ENCODE assay signal across 8 mouse cellular contexts in the genomic region with DNA sequence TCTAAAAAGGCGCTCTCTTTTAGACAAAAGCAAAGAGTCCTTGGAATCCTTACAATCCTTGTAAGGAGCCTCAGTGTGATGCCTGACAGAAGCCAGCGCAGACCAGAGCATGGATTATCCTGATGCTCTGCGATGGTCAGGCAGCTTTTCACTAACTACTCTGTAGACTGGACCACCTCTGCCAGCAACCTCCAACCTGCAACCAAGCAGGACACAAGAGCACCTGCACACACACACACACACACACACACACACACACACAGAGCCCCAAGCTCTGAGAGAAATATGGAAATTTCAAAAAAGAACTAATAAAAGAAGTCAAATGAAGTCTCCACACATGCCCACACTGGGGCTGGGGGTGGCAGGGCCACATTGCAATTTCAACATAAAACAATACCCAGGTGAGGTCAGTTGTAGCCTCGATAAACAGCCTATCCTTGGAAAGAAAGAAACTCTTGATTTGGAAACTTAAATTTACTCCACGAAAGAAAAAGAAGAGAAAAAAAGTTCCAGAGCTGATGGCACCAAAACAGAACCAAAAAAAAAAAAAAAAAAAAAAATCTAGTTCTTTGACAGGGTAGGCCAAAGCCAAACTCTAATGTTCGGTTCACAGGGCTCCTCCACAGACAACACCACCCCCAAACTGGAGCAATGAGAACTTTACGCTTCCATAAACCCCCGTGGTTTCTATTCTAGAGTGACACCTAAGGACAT. TPM values are rescaled to one million over a fixed set of nuclear protein-coding genes. Genes with fewer than 3 reads are reported as not detected.
DNase-seq lines count a peak whose midpoint lies in the region; ATAC-seq and TF ChIP-seq lines count a peak whose summit lies in the region.

No protein-coding gene starts in this region.

- DNase-seq in heart, postnatal 14 days, result no peak
- DNase-seq in CH12.LX (ENCODE audit: extremely low read depth), result no peak
- no peak for DNase-seq in embryo, embryonic 9.5 days (ENCODE audit: extremely low spot score)
- no peak for DNase-seq in right cerebral cortex, postnatal 4 days

- H3K79me2 ChIP-seq in CH12.LX (replicated peaks; ENCODE audit: control insufficient read depth, extremely low read depth, insufficient read depth, poor library complexity, severe bottlenecking), result peaks cover 78% of the 10 kb centered on the region

- peak overlapping the region; percentile 91 for H3K4me2 ChIP-seq in heart, embryonic 13.5 days
- peak overlapping the region; percentile 31 for H3K4me2 ChIP-seq in CH12.LX (ENCODE audit: insufficient read depth, low read depth, poor library complexity, severe bottlenecking)
- H3K4me2 ChIP-seq in forebrain, embryonic 12.5 days, result peak overlapping the region; percentile 88
- H3K4me2 ChIP-seq in liver, embryonic 15.5 days, result peak overlapping the region; percentile 80

- H3K9me3 ChIP-seq in heart, embryonic 13.5 days, result no peaks in the 10 kb centered on the region
- H3K9me3 ChIP-seq in CH12.LX (replicated peaks; ENCODE audit: low read length), result no peaks in the 10 kb centered on the region
- H3K9me3 ChIP-seq in forebrain, embryonic 12.5 days, result no peaks in the 10 kb centered on the region
- no peaks in the 10 kb centered on the region for H3K9me3 ChIP-seq in liver, embryonic 15.5 days (replicated peaks)

- dilution Hi-C loops in CH12.LX (cut with MboI; ENCODE audit: extremely low pct_ligation_motif_present, extremely low pct_unique_long_range_greater_than_20kb, low sequenced_read_pairs), result no loop called here

- peak overlapping the region; percentile 95 for H3K4me3 ChIP-seq in heart, embryonic 13.5 days
- H3K4me3 ChIP-seq in CH12.LX (replicated peaks in 1 of 3; ENCODE audit: low read depth in 2 of 3, low read length in 2 of 3, poor library complexity in 1 of 3), result peak overlapping the region; percentile 74 to 85 (median 76)
- H3K4me3 ChIP-seq in forebrain, embryonic 12.5 days (replicated peaks), result peak overlapping the region; percentile 99
- peak overlapping the region; percentile 94 for H3K4me3 ChIP-seq in liver, embryonic 15.5 days (replicated peaks)

- ATAC-seq in heart, embryonic 13.5 days (ENCODE audit: extremely low read depth, insufficient number of reproducible peaks, low FRiP score, low TSS enrichment), result no peak
- ATAC-seq in forebrain, embryonic 12.5 days (ENCODE audit: low FRiP score), result no peak
- ATAC-seq in liver, embryonic 15.5 days (ENCODE audit: insufficient read depth), result no peak
- ATAC-seq in erythroid progenitor cell, adult 5-6 weeks (replicated peaks; ENCODE audit: low FRiP score, poor library complexity, severe bottlenecking), result no peak

- no peak for TF ChIP-seq CTCF in CH12.LX (conservative IDR thresholded peaks at IDR 0.05 in 1 of 2, IDR thresholded peaks at IDR 0.05 in 1 of 2; ENCODE audit: low read depth in 2 of 2, low read length in 2 of 2)

- TF ChIP-seq RAD21 in CH12.LX (IDR thresholded peaks at IDR 0.05; ENCODE audit: low read depth, low read length), result no peak

- TF ChIP-seq POLR2A in CH12.LX (IDR thresholded peaks at IDR 0.05; ENCODE audit: low read depth, low read length), result no peak

- no peak for TF ChIP-seq EP300 in CH12.LX (IDR thresholded peaks at IDR 0.05; ENCODE audit: low read length)

- in situ Hi-C loops in CH12.LX (cut with MboI; ENCODE audit: low pct_ligation_motif_present, low pct_unique_long_range_greater_than_20kb, low sequenced_read_pairs), result no loop called here

- intact Hi-C loops in heart, postnatal 14 days (cut with DNase I), result no loop called here

- H3K36me3 ChIP-seq in heart, embryonic 13.5 days, result peaks cover 11% of the 10 kb centered on the region
- H3K36me3 ChIP-seq in CH12.LX (replicated peaks in 1 of 2; ENCODE audit: control insufficient read depth in 1 of 2, insufficient read depth in 1 of 2, low read length in 1 of 2), result peaks cover 0 to 9% of the 10 kb centered on the region in 2 experiments
- 0 out of 2 replicates have a peak, but pooled peaks cover 3% of the 10 kb centered on the region for H3K36me3 ChIP-seq in forebrain, embryonic 12.5 days (replicated peaks)
- H3K36me3 ChIP-seq in liver, embryonic 15.5 days (replicated peaks), result no peaks in the 10 kb centered on the region; the same call in 1 of the 2 replicates

- peak overlapping the region; percentile 100 for H3K9ac ChIP-seq in heart, embryonic 13.5 days
- peak overlapping the region; percentile 100 for H3K9ac ChIP-seq in CH12.LX (ENCODE audit: insufficient read depth, low read depth)
- H3K9ac ChIP-seq in forebrain, embryonic 12.5 days, result peak overlapping the region; percentile 100
- H3K9ac ChIP-seq in liver, embryonic 15.5 days, result peak overlapping the region; percentile 99

- no peaks in the 10 kb centered on the region for H3K27me3 ChIP-seq in heart, embryonic 13.5 days (replicated peaks)
- H3K27me3 ChIP-seq in CH12.LX (replicated peaks), result no peaks in the 10 kb centered on the region
- H3K27me3 ChIP-seq in forebrain, embryonic 12.5 days, result no peaks in the 10 kb centered on the region
- H3K27me3 ChIP-seq in liver, embryonic 15.5 days, result no peaks in the 10 kb centered on the region

- 46% methylated on average over 8 of the region's 8 CpGs for WGBS in heart, embryonic 13.5 days
- WGBS in forebrain, embryonic 12.5 days, result 44% methylated on average over 8 of the region's 8 CpGs
- 40% methylated on average over 8 of the region's 8 CpGs for WGBS in liver, embryonic 15.5 days (ENCODE audit: insufficient replicate concordance)

- H3K27ac ChIP-seq in heart, embryonic 13.5 days (replicated peaks), result peak overlapping the region; percentile 99
- peak overlapping the region; percentile 21; the same call in 1 of the 2 replicates for H3K27ac ChIP-seq in CH12.LX (ENCODE audit: insufficient read depth, low read depth)
- H3K27ac ChIP-seq in forebrain, embryonic 12.5 days, result no peak overlapping the region
- peak overlapping the region; percentile 96 for H3K27ac ChIP-seq in liver, embryonic 15.5 days (replicated peaks)

- peaks cover 56% of the 10 kb centered on the region for H3K4me1 ChIP-seq in heart, embryonic 13.5 days
- H3K4me1 ChIP-seq in CH12.LX (ENCODE audit: control insufficient read depth in 1 of 2, insufficient read depth in 2 of 2), result peaks cover 19 to 50% of the 10 kb centered on the region in 2 experiments
- H3K4me1 ChIP-seq in forebrain, embryonic 12.5 days, result peaks cover 43% of the 10 kb centered on the region
- H3K4me1 ChIP-seq in liver, embryonic 15.5 days (replicated peaks), result peaks cover 39% of the 10 kb centered on the region

TF ChIP-seq in CH12.LX, 34 proteins besides CTCF, POLR2A, EP300 and RAD21:
- no peak for TF ChIP-seq ZMIZ1 (IDR thresholded peaks at IDR 0.05; ENCODE audit: low read depth, low read length)
- TF ChIP-seq MAFK (IDR thresholded peaks at IDR 0.05; ENCODE audit: insufficient replicate concordance, low read length), result no peak
- no peak for TF ChIP-seq JUND (conservative IDR thresholded peaks at IDR 0.05; ENCODE audit: low read depth, low read length)
- TF ChIP-seq GABPA (IDR thresholded peaks at IDR 0.05; ENCODE audit: insufficient replicate concordance, low read depth, low read length), result no peak
- no peak for TF ChIP-seq CHD2 (IDR thresholded peaks at IDR 0.05; ENCODE audit: low read length)
- TF ChIP-seq HCFC1 (IDR thresholded peaks at IDR 0.05; ENCODE audit: low read depth, low read length), result no peak
- TF ChIP-seq CHD1 (IDR thresholded peaks at IDR 0.05; ENCODE audit: low read depth, low read length), result no peak
- no peak for TF ChIP-seq USF2 (conservative IDR thresholded peaks at IDR 0.05; ENCODE audit: low read depth, low read length)
- TF ChIP-seq MYC (IDR thresholded peaks at IDR 0.05; ENCODE audit: low read depth, low read length), result no peak
- no peak for TF ChIP-seq PAX5 (IDR thresholded peaks at IDR 0.05; ENCODE audit: low read length)
- TF ChIP-seq UBTF (IDR thresholded peaks at IDR 0.05; ENCODE audit: low read depth, low read length), result no peak
- TF ChIP-seq MXI1 (IDR thresholded peaks at IDR 0.05; ENCODE audit: low read depth, low read length), result peak; percentile 44; the same call in 1 of the 2 replicates
- TF ChIP-seq ZNF384 (IDR thresholded peaks at IDR 0.05; ENCODE audit: low read depth, low read length), result peak; percentile 73
- TF ChIP-seq NELFE (IDR thresholded peaks at IDR 0.05; ENCODE audit: low read depth, low read length), result no peak
- TF ChIP-seq KAT2A (IDR thresholded peaks at IDR 0.05; ENCODE audit: insufficient replicate concordance, low read length), result no peak
- TF ChIP-seq MAX (IDR thresholded peaks at IDR 0.05; ENCODE audit: low read length), result no peak

RNA-seq across cellular contexts. Expression of gene Ino80d, which starts 2.2 kb away (rescaled TPM):
- 7.5 and 8.8 TPM in 2 replicates for polyA plus RNA-seq in heart, embryonic 13.5 days (2015; fragmentation: Nextera tagmentation; extraction: Ambion mirVana)
- 10 to 100 TPM; 24.4 to 25.3 TPM for total RNA-seq in heart, postnatal 14 days (2021)
- 5.8 and 6.0 TPM in 2 replicates for total RNA-seq in CH12.LX (2012; rRNA removed)
- 3.4 and 4.6 TPM in 2 replicates for total RNA-seq in CH12.LX (2014; rRNA removed)
- 3.8 and 4.5 TPM in 2 replicates for polyA plus RNA-seq in CH12.LX (2012; ENCODE audit: insufficient read length, low read depth)
- 11.0 and 12.4 TPM in 2 replicates for polyA plus RNA-seq in forebrain, embryonic 12.5 days (2016; fragmentation: Nextera tagmentation; extraction: Ambion mirVana)
- 4.6 and 5.0 TPM in 2 replicates for polyA plus RNA-seq in liver, embryonic 15.5 days (2015; fragmentation: Nextera tagmentation; extraction: Ambion mirVana)
- total RNA-seq in erythroid progenitor cell, adult 5-6 weeks (2015; ENCODE audit: low replicate concordance), result 22.3 and 24.7 TPM in 2 replicates
- 16.8 and 20.4 TPM in 2 replicates for total RNA-seq in erythroid progenitor cell, adult 5-6 weeks (2017; ENCODE audit: low replicate concordance)

Comparison
In these comparisons a context has a peak if more than half of its experiments do, and no peak if none do; other contexts are left out.
1. H3K4me2 ChIP-seq: peak in every context shown above with its lines; median percentile 91 in heart, embryonic 13.5 days; 88 in forebrain, embryonic 12.5 days; 80 in liver, embryonic 15.5 days; 31 in CH12.LX.